Mouse (Mus musculus) forebrain, embryonic 11.5 days (tissue): ENCODE results near the gene Mindy4. TPM values are rescaled to one million over a fixed set of nuclear protein-coding genes. Genes with fewer than 3 reads are reported as not detected.

Source experiments
- ATAC-seq: fragments of 200-750 bp; cut with Nextera tagmentation; replicated peaks from 2 replicates; pipeline ENCODE4 v1.8.0; 2017; ENCODE audit warnings: moderate TSS enrichment; ENCODE audit not compliant: low FRiP score
- DNase-seq: peaks from one replicate; pipeline ENCODE4 v3.0.0-alpha.2; 2017; ENCODE audit warnings: low spot score
- H3K27ac ChIP-seq: fragments of 300-500 bp; sonication (generic); 2 replicates; pipeline ENCODE4 v1.5.1; 2014; ENCODE audit warnings: low read depth, low read length
- H3K27me3 ChIP-seq: fragments of 300-500 bp; sonication (generic); 2 replicates; pipeline ENCODE4 v1.6.1; 2014; ENCODE audit warnings: mild to moderate bottlenecking, low read length, mixed read lengths; ENCODE audit not compliant: control insufficient read depth, insufficient read depth
- H3K36me3 ChIP-seq: fragments of 300-500 bp; sonication (generic); 2 replicates; pipeline ENCODE4 v1.6.1; 2014; ENCODE audit warnings: mild to moderate bottlenecking, low read length, moderate library complexity, mixed read lengths; ENCODE audit not compliant: control insufficient read depth, insufficient read depth
- H3K4me1 ChIP-seq: fragments of 300-500 bp; sonication (generic); replicated peaks from 2 replicates; pipeline ENCODE4 v1.6.1; 2014; ENCODE audit warnings: low read length, mixed read lengths; ENCODE audit not compliant: control insufficient read depth, insufficient read depth
- H3K4me2 ChIP-seq: fragments of 300-500 bp; sonication (generic); 2 replicates; pipeline ENCODE4 v1.6.1; 2014; ENCODE audit warnings: low read depth, mild to moderate bottlenecking, low read length, moderate library complexity, mixed read lengths; ENCODE audit not compliant: severe bottlenecking
- H3K4me3 ChIP-seq: fragments of 300-500 bp; sonication (generic); 2 replicates; pipeline ENCODE4 v1.5.1; 2014; ENCODE audit warnings: low read depth, low read length
- H3K9ac ChIP-seq: fragments of 300-500 bp; sonication (generic); 2 replicates; pipeline ENCODE4 v1.6.1; 2014; ENCODE audit warnings: low read length
- H3K9me3 ChIP-seq: fragments of 300-500 bp; sonication (generic); 2 replicates; pipeline ENCODE4 v1.6.1; 2016; ENCODE audit warnings: low read length, mixed read lengths; ENCODE audit not compliant: control insufficient read depth
- WGBS: fragments of 180-500 bp; shearing (Covaris S2); extraction: QIAGEN DNeasy Blood & Tissue Kit; methylation state at CpG from one replicate; pipeline ENCODE4 v1.1.7; 2014; 5-methylcytosine and 5-hydroxymethylcytosine counted together
- polyA plus RNA-seq: library from polyadenylated mRNA; unstranded; fragments of >200 nt; fragmentation: Nextera tagmentation; extraction: Ambion mirVana; gene quantifications from 2 replicates; pipeline ENCODE4 v1.2.1, GENCODE M21; 2014

Mindy4 gene
- polyA plus RNA-seq, 1 experiment from 2014 or later = 22.5 TPM

DNA sequence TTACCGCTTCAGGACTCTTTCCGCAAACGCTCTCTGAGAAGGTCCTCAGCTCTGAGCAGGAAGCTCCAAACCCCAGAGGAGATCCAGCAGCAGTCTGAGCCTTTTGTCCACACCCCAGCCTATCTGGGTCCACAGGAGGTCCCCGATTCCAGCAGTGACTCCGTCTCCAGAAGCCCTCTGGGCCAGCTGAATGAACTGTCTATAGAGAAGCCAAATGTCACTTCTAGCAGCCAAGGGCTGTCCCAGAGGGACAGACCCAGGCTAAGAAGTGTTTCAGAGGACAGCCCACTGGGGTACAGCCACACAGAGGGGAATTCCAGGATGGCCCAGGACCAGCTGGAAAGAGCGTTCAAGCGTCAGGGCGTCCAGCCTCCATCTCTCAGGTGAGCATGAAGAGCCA, 20.8 kb downstream of the Mindy4 start:
- 92% methylated on average over 8 of the region's 8 CpGs for WGBS
- ATAC-seq = no peak

GRCm38 (mm10) chr6:55230048-55230447, 26.9 kb downstream of the Mindy4 start:
- no peak for ATAC-seq
- no peaks in the 10 kb centered on the region for H3K27me3 ChIP-seq
- H3K4me3 ChIP-seq = no peak overlapping the region
- no peaks in the 10 kb centered on the region for H3K4me1 ChIP-seq
- H3K4me2 ChIP-seq = no peak overlapping the region
- no peak overlapping the region for H3K9ac ChIP-seq
- WGBS = 89% methylated on average over 8 of the region's 8 CpGs
- H3K9me3 ChIP-seq = no peaks in the 10 kb centered on the region
- H3K27ac ChIP-seq = no peak overlapping the region
- DNase-seq = no peak
- no peaks in the 10 kb centered on the region for H3K36me3 ChIP-seq

More for the DNA sequence above, 20.8 kb downstream of the Mindy4 start:
- no peak overlapping the region for H3K4me2 ChIP-seq
- H3K9ac ChIP-seq = no peak overlapping the region
- H3K4me1 ChIP-seq = no peaks in the 10 kb centered on the region
- H3K27ac ChIP-seq = no peak overlapping the region
- H3K9me3 ChIP-seq = no peaks in the 10 kb centered on the region
- no peak overlapping the region for H3K4me3 ChIP-seq
- no peak for DNase-seq
- H3K27me3 ChIP-seq = no peaks in the 10 kb centered on the region
- H3K36me3 ChIP-seq = 0 out of 2 replicates have a peak, but pooled peaks cover 2% of the 10 kb centered on the region

DNA sequence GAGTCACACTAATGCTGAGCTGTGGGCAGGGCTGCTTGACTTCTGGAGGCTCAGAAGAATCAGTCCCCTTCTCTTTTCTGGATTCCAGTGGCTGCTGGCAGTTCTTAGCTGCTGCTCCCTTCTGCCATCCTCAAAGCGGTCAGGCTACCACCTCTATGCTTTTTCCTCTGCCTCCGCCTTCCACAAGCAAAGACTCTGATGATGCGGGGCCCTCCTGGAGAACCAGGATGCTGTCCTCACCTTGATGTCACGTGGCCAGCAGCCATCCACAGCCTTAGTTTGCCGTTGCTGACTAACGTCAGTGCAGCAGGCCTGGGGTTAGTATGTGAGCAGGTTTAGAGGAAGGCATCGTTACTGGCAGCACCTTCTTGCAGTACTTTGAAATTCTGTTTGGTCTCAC, 28.9 kb downstream of the Mindy4 start:
- H3K9me3 ChIP-seq = no peaks in the 10 kb centered on the region
- H3K4me2 ChIP-seq = no peak overlapping the region
- H3K27me3 ChIP-seq = no peaks in the 10 kb centered on the region
- no peaks in the 10 kb centered on the region for H3K36me3 ChIP-seq
- no peaks in the 10 kb centered on the region for H3K4me1 ChIP-seq
- H3K27ac ChIP-seq = no peak overlapping the region
- no peak overlapping the region for H3K9ac ChIP-seq
- ATAC-seq (no peak), DNase-seq (no peak)
- 89% methylated on average over 7 of the region's 7 CpGs for WGBS
- H3K4me3 ChIP-seq = no peak overlapping the region

- peak; percentile 44; the same call in 1 of the 2 replicates for ATAC-seq
- no peak overlapping the region for H3K4me3 ChIP-seq
- no peaks in the 10 kb centered on the region for H3K27me3 ChIP-seq
- DNase-seq = no peak
- no peaks in the 10 kb centered on the region for H3K36me3 ChIP-seq
- no peak overlapping the region for H3K4me2 ChIP-seq
- H3K4me1 ChIP-seq = no peaks in the 10 kb centered on the region
- no peak overlapping the region for H3K27ac ChIP-seq
- H3K9me3 ChIP-seq = no peaks in the 10 kb centered on the region
- WGBS = 69% methylated on average over 3 of the region's 3 CpGs
- no peak overlapping the region for H3K9ac ChIP-seq
Measured at GRCm38 (mm10) chr6:55232524-55233264, 29.5 kb downstream of the Mindy4 start.

- H3K27ac ChIP-seq = no peak overlapping the region
- WGBS = 90% methylated on average over 5 of the region's 5 CpGs
- H3K4me2 ChIP-seq = no peak overlapping the region
- H3K36me3 ChIP-seq = no peaks in the 10 kb centered on the region
- ATAC-seq (no peak), DNase-seq (no peak)
- no peaks in the 10 kb centered on the region for H3K27me3 ChIP-seq
- H3K9ac ChIP-seq = no peak overlapping the region
- no peaks in the 10 kb centered on the region for H3K4me1 ChIP-seq
- no peaks in the 10 kb centered on the region for H3K9me3 ChIP-seq
- H3K4me3 ChIP-seq = no peak overlapping the region
Measured at GRCm38 (mm10) chr6:55233326-55233725, 30.1 kb downstream of the Mindy4 start.

DNA sequence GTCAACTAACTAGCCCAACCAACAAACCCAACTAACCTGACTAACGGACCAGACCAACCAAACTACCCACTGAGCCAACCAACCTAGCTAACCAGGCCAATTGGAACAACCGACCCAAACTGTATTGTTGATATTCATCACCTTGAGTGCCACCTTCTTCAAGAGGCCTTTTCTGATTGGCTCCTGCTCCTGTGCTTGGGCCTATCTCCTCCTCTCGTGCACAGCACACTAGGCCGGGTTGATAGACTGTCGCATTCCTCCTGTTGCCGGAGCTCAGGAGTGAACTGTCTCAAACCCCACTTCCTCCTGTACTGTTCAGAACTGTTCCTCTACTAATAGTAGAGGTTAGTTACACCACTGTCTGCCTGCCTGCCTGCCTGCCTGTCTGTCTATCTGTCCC, 31.5 kb downstream of the Mindy4 start:
- Histone ChIP-seq H3K9ac (no peak overlapping the region), H3K4me2 (no peak overlapping the region), H3K36me3 (no peaks in the 10 kb centered on the region), H3K4me3 (no peak overlapping the region), H3K9me3 (no peaks in the 10 kb centered on the region), H3K27me3 (no peaks in the 10 kb centered on the region), H3K27ac (no peak overlapping the region), H3K4me1 (no peaks in the 10 kb centered on the region)
- DNase-seq (no peak), ATAC-seq (no peak)
- 92% methylated on average over 6 of the region's 6 CpGs for WGBS

GRCm38 (mm10) chr6:55235733-55236132, 32.5 kb downstream of the Mindy4 start:
- Histone ChIP-seq H3K4me3 (no peak overlapping the region), H3K27ac (no peak overlapping the region), H3K9me3 (no peaks in the 10 kb centered on the region), H3K4me1 (no peaks in the 10 kb centered on the region), H3K36me3 (no peaks in the 10 kb centered on the region), H3K9ac (no peak overlapping the region), H3K4me2 (no peak overlapping the region), H3K27me3 (no peaks in the 10 kb centered on the region)
- no peak for ATAC-seq
- DNase-seq = no peak
- WGBS = 84% methylated on average over 4 of the region's 4 CpGs

DNA sequence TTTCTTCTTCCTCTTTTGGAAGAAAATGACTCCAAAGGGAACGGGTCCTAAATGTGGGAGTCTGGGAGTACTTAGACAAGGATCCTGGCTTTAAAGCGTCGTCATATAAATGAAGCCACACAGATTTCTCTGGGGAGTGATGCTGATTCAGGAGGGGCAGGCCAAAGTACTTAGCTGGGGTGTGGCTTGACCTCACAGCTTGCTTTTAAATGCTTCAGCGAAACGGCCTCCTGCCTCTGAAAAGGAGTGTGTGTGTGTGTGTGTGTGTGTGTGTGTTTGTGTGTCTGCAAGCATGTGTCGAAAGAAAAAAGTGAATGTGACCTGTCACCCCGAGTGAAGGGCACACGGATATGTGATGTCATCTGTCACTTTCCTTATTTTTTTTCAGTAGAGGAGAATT, 36.7 kb downstream of the Mindy4 start:
- Histone ChIP-seq H3K4me1 (no peaks in the 10 kb centered on the region), H3K4me2 (no peak overlapping the region), H3K27me3 (no peaks in the 10 kb centered on the region), H3K9ac (no peak overlapping the region), H3K4me3 (no peak overlapping the region), H3K9me3 (no peaks in the 10 kb centered on the region), H3K36me3 (no peaks in the 10 kb centered on the region), H3K27ac (no peak overlapping the region)
- no peak for DNase-seq
- no peak for ATAC-seq
- 75% methylated on average over 8 of the region's 8 CpGs for WGBS

DNA sequence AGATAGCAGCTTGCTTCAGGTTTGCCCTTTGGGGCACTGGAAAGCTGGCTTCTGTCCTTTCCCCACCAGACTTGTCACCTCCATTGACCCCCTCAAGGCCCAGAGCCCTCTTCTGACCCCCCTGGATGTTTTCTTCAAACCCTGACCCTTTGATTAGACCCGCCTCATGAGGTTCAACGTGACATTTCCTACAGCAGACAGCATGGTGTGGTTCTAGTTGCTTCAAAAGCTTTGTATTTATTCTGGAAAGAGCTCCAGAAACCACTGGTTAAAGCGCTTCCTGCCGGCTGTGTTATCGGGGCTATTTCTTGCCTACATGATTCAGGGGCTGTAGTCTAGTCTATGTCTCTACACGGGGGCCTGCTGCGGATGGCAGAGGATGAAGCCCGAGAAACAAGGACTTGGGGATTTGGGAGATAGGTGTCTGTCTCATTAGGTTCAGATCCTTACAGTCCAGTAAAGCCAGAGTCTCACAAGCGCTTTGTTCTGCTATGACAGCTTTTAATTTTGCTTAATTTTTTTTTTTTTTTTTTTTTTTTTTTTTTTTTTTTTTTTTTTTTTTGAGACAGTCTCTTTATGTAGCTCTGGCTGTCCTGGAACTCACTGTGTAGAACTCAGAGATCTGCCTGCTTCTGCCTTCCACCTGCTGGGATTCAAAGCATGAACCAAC, 37.5 kb downstream of the Mindy4 start:
- Histone ChIP-seq H3K36me3 (no peaks in the 10 kb centered on the region), H3K4me2 (no peak overlapping the region), H3K9me3 (no peaks in the 10 kb centered on the region), H3K4me1 (no peaks in the 10 kb centered on the region), H3K27ac (no peak overlapping the region), H3K9ac (no peak overlapping the region), H3K27me3 (no peaks in the 10 kb centered on the region), H3K4me3 (no peak overlapping the region)
- ATAC-seq (no peak), DNase-seq (no peak)
- WGBS = 90% methylated on average over 9 of the region's 9 CpGs
